ENCODE assay signal across 8 mouse cellular contexts in the genomic region with DNA sequence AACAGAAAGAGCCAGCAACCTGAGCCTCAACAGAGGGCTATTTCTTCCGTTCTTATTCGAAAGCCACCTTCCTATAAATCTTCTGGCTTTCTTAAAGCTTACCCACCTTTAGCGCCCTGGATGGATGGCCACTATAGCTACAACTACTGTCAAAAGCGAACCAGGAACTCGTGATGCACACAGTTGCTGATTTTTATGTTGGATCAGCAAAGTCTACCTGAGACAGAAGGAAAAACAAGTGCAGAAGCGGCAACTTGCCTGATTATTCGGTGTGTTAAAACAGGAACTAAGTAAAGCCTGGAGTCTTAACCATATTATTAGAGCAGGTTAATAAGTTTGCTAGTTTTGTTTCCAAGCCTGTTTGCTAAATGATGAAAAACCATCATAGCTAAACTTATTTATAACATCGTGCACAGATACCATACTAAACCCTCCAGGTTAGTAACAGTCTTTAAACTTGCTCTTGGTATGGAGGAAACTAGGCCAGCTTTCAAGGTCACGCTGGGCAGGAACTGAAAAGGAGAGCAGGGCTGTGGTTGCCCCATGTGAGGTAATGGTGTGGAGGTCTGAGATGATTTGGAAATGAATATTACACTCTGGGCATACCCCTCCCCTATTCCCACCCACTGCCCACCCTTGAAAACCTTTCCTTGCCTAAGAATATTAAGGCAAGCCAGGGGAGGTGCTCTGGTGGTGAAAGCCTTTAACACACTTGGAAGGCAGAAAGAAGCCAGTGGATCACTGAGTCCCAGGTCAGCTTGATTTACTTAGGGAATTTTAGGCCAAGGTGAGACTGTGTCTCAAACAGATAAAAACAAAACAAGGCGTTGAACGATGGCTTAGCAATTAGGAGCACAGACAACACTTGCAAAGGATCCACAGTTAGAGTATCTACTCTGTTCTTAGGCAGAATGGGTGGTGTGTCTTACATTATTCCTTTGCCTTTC. TPM values are rescaled to one million over a fixed set of nuclear protein-coding genes. Genes with fewer than 3 reads are reported as not detected.
DNase-seq lines count a peak whose midpoint lies in the region; ATAC-seq lines count a peak whose summit lies in the region.

No protein-coding gene starts in this region.

- ATAC-seq in heart, embryonic 13.5 days (ENCODE audit: extremely low read depth, insufficient number of reproducible peaks, low FRiP score, low TSS enrichment) = 0 out of 2 replicates have a peak, but pooled peaks have one; percentile 4
- peak; percentile 52 for ATAC-seq in midbrain, embryonic 16.5 days

- H3K9ac ChIP-seq in heart, embryonic 13.5 days = peak overlapping the region; percentile 96
- H3K9ac ChIP-seq in midbrain, embryonic 16.5 days (ENCODE audit: low read depth, low read length) = peak overlapping the region; percentile 93

- peak overlapping the region; percentile 91 for H3K4me3 ChIP-seq in heart, embryonic 13.5 days
- peak overlapping the region; percentile 75 for H3K4me3 ChIP-seq in midbrain, embryonic 16.5 days (ENCODE audit: low read depth, low read length)

- 19% methylated on average over 11 of the region's 11 CpGs for WGBS in heart, embryonic 13.5 days
- 21% methylated on average over 11 of the region's 11 CpGs for WGBS in midbrain, embryonic 16.5 days

- peak overlapping the region; percentile 80 for H3K4me2 ChIP-seq in heart, embryonic 13.5 days
- peak overlapping the region; percentile 79 for H3K4me2 ChIP-seq in midbrain, embryonic 16.5 days (ENCODE audit: low read length)

- intact Hi-C loops in left cerebral cortex, postnatal 36 days (cut with DNase I) = loop anchor here (2.0 kb wide), 1 partner anchor 350 kb away; a partner anchor contains a TSS

- no peaks in the 10 kb centered on the region for H3K27me3 ChIP-seq in heart, embryonic 13.5 days (replicated peaks)
- H3K27me3 ChIP-seq in midbrain, embryonic 16.5 days (ENCODE audit: control insufficient read depth, insufficient read depth, low read depth, low read length) = no peaks in the 10 kb centered on the region

- no peaks in the 10 kb centered on the region for H3K9me3 ChIP-seq in heart, embryonic 13.5 days
- H3K9me3 ChIP-seq in midbrain, embryonic 16.5 days (replicated peaks; ENCODE audit: control insufficient read depth, low read length, poor library complexity, severe bottlenecking) = no peaks in the 10 kb centered on the region

- H3K27ac ChIP-seq in heart, embryonic 13.5 days (replicated peaks) = peak overlapping the region; percentile 98
- H3K27ac ChIP-seq in midbrain, embryonic 16.5 days (ENCODE audit: low read length) = peak overlapping the region; percentile 98

- H3K4me1 ChIP-seq in heart, embryonic 13.5 days = peaks cover 22% of the 10 kb centered on the region
- H3K4me1 ChIP-seq in midbrain, embryonic 16.5 days (ENCODE audit: control insufficient read depth, insufficient read depth, low read length) = peaks cover 16% of the 10 kb centered on the region

- peaks cover 9% of the 10 kb centered on the region for H3K36me3 ChIP-seq in heart, embryonic 13.5 days
- H3K36me3 ChIP-seq in midbrain, embryonic 16.5 days (ENCODE audit: control insufficient read depth, insufficient read depth, low read length) = no peaks in the 10 kb centered on the region

- DNase-seq in lung, adult 18-20 months = peak; percentile 9 to 15
- DNase-seq in lung, postnatal 14 days = no peak
- peak; percentile 22 for DNase-seq in c-Kit-positive CD71-positive TER-119-positive erythroid progenitor cells, embryonic 14.5 days (ENCODE audit: low spot score)
- DNase-seq in kidney, postnatal 14 days = peak; percentile 38
- DNase-seq in ovary, adult 18-20 months (ENCODE audit: low spot score) = no peak
- no peak for DNase-seq in left cerebral cortex, postnatal 36 days (ENCODE audit: low spot score in 2 of 2)

RNA-seq across cellular contexts. Expression of a gene that starts 0.9 kb away (rescaled TPM):
- polyA plus RNA-seq in heart, embryonic 13.5 days (2015; fragmentation: Nextera tagmentation; extraction: Ambion mirVana) = 11.9 and 12.4 TPM in 2 replicates
- polyA plus RNA-seq in midbrain, embryonic 16.5 days (2015; fragmentation: Nextera tagmentation; extraction: Ambion mirVana) = 10.3 and 12.2 TPM in 2 replicates
- total RNA-seq in left cerebral cortex, postnatal 36 days (2021) = 10 to 100 TPM; 35.5 to 40.5 TPM

RNA-seq across cellular contexts. Expression of a gene that starts 25.6 kb away (rescaled TPM):
- polyA plus RNA-seq in heart, embryonic 13.5 days (2015; fragmentation: Nextera tagmentation; extraction: Ambion mirVana) = 12.2 and 13.1 TPM in 2 replicates
- polyA plus RNA-seq in midbrain, embryonic 16.5 days (2015; fragmentation: Nextera tagmentation; extraction: Ambion mirVana) = 8.0 and 9.9 TPM in 2 replicates
- total RNA-seq in left cerebral cortex, postnatal 36 days (2021) = 10 to 100 TPM; 61.0 to 83.6 TPM

Comparison
In these comparisons a context has a peak if more than half of its experiments do, and no peak if none do; other contexts are left out.
1. DNase-seq: peak in lung, adult 18-20 months (2 of 2), c-Kit-positive CD71-positive TER-119-positive erythroid progenitor cells, embryonic 14.5 days (single experiment) and kidney, postnatal 14 days (single experiment); none in lung, postnatal 14 days (single experiment), ovary, adult 18-20 months (single experiment) and left cerebral cortex, postnatal 36 days (0 of 2).